Mouse (Mus musculus) CH12.LX (cell line): ENCODE results near the gene Hist1h1c. TPM values are rescaled to one million over a fixed set of nuclear protein-coding genes. Genes with fewer than 3 reads are reported as not detected.
"Not testable (repeated sequence)": the region's sequence is repeated elsewhere in the genome, so short reads cannot be mapped to it uniquely, and the experiment has no call there.

Source experiments
- DNase-seq: peaks from one replicate; pipeline ENCODE4 v3.0.0-alpha.2; 2013; ENCODE audit errors: extremely low read depth
- H3K27ac ChIP-seq: 2 replicates; pipeline ENCODE4 v1.5.1; 2012; ENCODE audit warnings: low read depth, mild to moderate bottlenecking, control low read depth, moderate library complexity; ENCODE audit not compliant: insufficient read depth
- H3K27me3 ChIP-seq: replicated peaks from 2 replicates; pipeline ENCODE3; 2012; ENCODE audit warnings: inconsistent platforms
- H3K36me3 ChIP-seq, 2 experiments: replicated peaks in 1 of 2; 2 replicates each; pipeline versions ENCODE3 to v1.6.1; 2012; ENCODE audit warnings: inconsistent platforms in 1 of 2, low read length in 1 of 2, mild to moderate bottlenecking in 1 of 2, mixed read lengths in 1 of 2, moderate library complexity in 1 of 2; ENCODE audit not compliant: control insufficient read depth in 1 of 2, insufficient read depth in 1 of 2
- H3K4me1 ChIP-seq, 2 experiments: 2 replicates each; pipeline ENCODE4 v1.6.1; 2012; ENCODE audit warnings: inconsistent platforms in 1 of 2, moderate library complexity in 1 of 2; ENCODE audit not compliant: insufficient read depth in 2 of 2, control insufficient read depth in 1 of 2
- H3K4me2 ChIP-seq: 2 replicates; pipeline ENCODE4 v1.6.1; 2012; ENCODE audit warnings: low read depth, mild to moderate bottlenecking, control low read depth; ENCODE audit not compliant: poor library complexity, insufficient read depth, severe bottlenecking
- H3K4me3 ChIP-seq, 3 experiments: fragments of 150-350 bp in 1 of 3; sonication (generic) in 1 of 3; replicated peaks in 1 of 3; 2 replicates each; pipeline versions ENCODE3 to v1.5.1; 2011 to 2012; ENCODE audit warnings: low read depth in 2 of 3, low read length in 2 of 3, mild to moderate bottlenecking in 2 of 3, moderate library complexity in 2 of 3, control low read depth in 1 of 3, improper control_type of control experiment in 1 of 3, inconsistent platforms in 1 of 3, mixed read lengths in 1 of 3; ENCODE audit not compliant: poor library complexity in 1 of 3
- H3K79me2 ChIP-seq: replicated peaks from 2 replicates; pipeline ENCODE4 v1.6.1; 2012; ENCODE audit warnings: mild to moderate bottlenecking, moderate library complexity; ENCODE audit not compliant: control insufficient read depth, poor library complexity, insufficient read depth, severe bottlenecking; ENCODE audit errors: extremely low read depth
- H3K9ac ChIP-seq: 2 replicates; pipeline ENCODE4 v1.6.1; 2012; ENCODE audit warnings: low read depth, mild to moderate bottlenecking, control low read depth, moderate library complexity; ENCODE audit not compliant: insufficient read depth
- H3K9me3 ChIP-seq: replicated peaks from 2 replicates; pipeline ENCODE3; 2012; ENCODE audit warnings: low read length, inconsistent platforms, mixed read lengths
- BHLHE40 ChIP-seq: IDR thresholded peaks from 2 replicates; pipeline ENCODE4 v1.6.1; 2011; ENCODE audit warnings: mild to moderate bottlenecking, low read depth, low read length, improper control_type of control experiment
- CHD2 ChIP-seq: IDR thresholded peaks from 2 replicates; pipeline ENCODE4 v1.6.1; 2011; ENCODE audit warnings: low read length, improper control_type of control experiment
- E2F4 ChIP-seq: IDR thresholded peaks from 2 replicates; pipeline ENCODE4 v1.6.1; 2011; ENCODE audit warnings: low read depth, low read length, improper control_type of control experiment; ENCODE audit not compliant: insufficient replicate concordance
- ELF1 ChIP-seq: IDR thresholded peaks from 2 replicates; pipeline ENCODE4 v1.6.1; 2014; ENCODE audit warnings: low read depth, mild to moderate bottlenecking, inconsistent platforms, low read length, improper control_type of control experiment
- ETS1 ChIP-seq: conservative IDR thresholded peaks from 2 replicates; pipeline ENCODE4 v1.6.1; 2012; ENCODE audit warnings: low read depth, mild to moderate bottlenecking, inconsistent platforms, low read length, improper control_type of control experiment, moderate library complexity
- GABPA ChIP-seq: IDR thresholded peaks from 2 replicates; pipeline ENCODE4 v1.6.1; 2012; ENCODE audit warnings: low read depth, low read length, improper control_type of control experiment, inconsistent platforms; ENCODE audit not compliant: insufficient replicate concordance
- HCFC1 ChIP-seq: IDR thresholded peaks from 2 replicates; pipeline ENCODE4 v1.6.1; 2012; ENCODE audit warnings: low read depth, mild to moderate bottlenecking, inconsistent platforms, low read length, improper control_type of control experiment
- JUN ChIP-seq: IDR thresholded peaks from 2 replicates; pipeline ENCODE4 v1.6.1; 2011; ENCODE audit warnings: low read depth, mild to moderate bottlenecking, low read length, improper control_type of control experiment, moderate library complexity; ENCODE audit not compliant: insufficient read depth
- KAT2A ChIP-seq: IDR thresholded peaks from 2 replicates; pipeline ENCODE4 v1.6.1; 2012; ENCODE audit warnings: low read length, improper control_type of control experiment, inconsistent platforms; ENCODE audit not compliant: insufficient replicate concordance
- MAFK ChIP-seq: IDR thresholded peaks from 2 replicates; pipeline ENCODE4 v1.6.1; 2011; ENCODE audit warnings: low read length, improper control_type of control experiment; ENCODE audit not compliant: insufficient replicate concordance
- MAX ChIP-seq: IDR thresholded peaks from 2 replicates; pipeline ENCODE4 v1.6.1; 2011; ENCODE audit warnings: low read length, improper control_type of control experiment
- MAZ ChIP-seq: IDR thresholded peaks from 2 replicates; pipeline ENCODE4 v1.6.1; 2012; ENCODE audit warnings: low read depth, mild to moderate bottlenecking, inconsistent platforms, low read length, improper control_type of control experiment, moderate library complexity
- MEF2A ChIP-seq: IDR thresholded peaks from 2 replicates; pipeline ENCODE4 v1.6.1; 2014; ENCODE audit warnings: low read depth, mild to moderate bottlenecking, inconsistent platforms, low read length, improper control_type of control experiment, borderline replicate concordance
- MXI1 ChIP-seq: IDR thresholded peaks from 2 replicates; pipeline ENCODE4 v1.6.1; 2011; ENCODE audit warnings: mild to moderate bottlenecking, low read depth, low read length, improper control_type of control experiment
- MYC ChIP-seq: IDR thresholded peaks from 2 replicates; pipeline ENCODE4 v1.6.1; 2011; ENCODE audit warnings: low read depth, mild to moderate bottlenecking, improper control_type of control experiment, low read length
- NELFE ChIP-seq: IDR thresholded peaks from 2 replicates; pipeline ENCODE4 v1.6.1; 2011; ENCODE audit warnings: low read depth, low read length, improper control_type of control experiment
- POLR2A ChIP-seq: IDR thresholded peaks from 2 replicates; pipeline ENCODE4 v1.6.1; 2011; ENCODE audit warnings: low read depth, mild to moderate bottlenecking, improper control_type of control experiment, low read length
- POLR2AphosphoS2 ChIP-seq: IDR thresholded peaks from 2 replicates; pipeline ENCODE4 v1.6.1; 2011; ENCODE audit warnings: low read depth, low read length, improper control_type of control experiment
- RCOR1 ChIP-seq: conservative IDR thresholded peaks from 2 replicates; pipeline ENCODE4 v1.6.1; 2012; ENCODE audit warnings: low read depth, mild to moderate bottlenecking, inconsistent platforms, low read length, improper control_type of control experiment
- SIN3A ChIP-seq: IDR thresholded peaks from 2 replicates; pipeline ENCODE4 v1.6.1; 2012; ENCODE audit warnings: low read length, improper control_type of control experiment, inconsistent platforms
- SMC3 ChIP-seq: IDR thresholded peaks from 2 replicates; pipeline ENCODE4 v1.6.1; 2011; ENCODE audit warnings: low read depth, low read length, improper control_type of control experiment
- TBP ChIP-seq: conservative IDR thresholded peaks from 2 replicates; pipeline ENCODE4 v1.6.1; 2011; ENCODE audit warnings: low read depth, low read length, improper control_type of control experiment
- TCF12 ChIP-seq: IDR thresholded peaks from 2 replicates; pipeline ENCODE4 v1.6.1; 2014; ENCODE audit warnings: low read depth, mild to moderate bottlenecking, inconsistent platforms, low read length, improper control_type of control experiment
- UBTF ChIP-seq: IDR thresholded peaks from 2 replicates; pipeline ENCODE4 v1.6.1; 2012; ENCODE audit warnings: low read depth, mild to moderate bottlenecking, inconsistent platforms, low read length, improper control_type of control experiment, moderate library complexity
- ZC3H11A ChIP-seq: IDR thresholded peaks from 2 replicates; pipeline ENCODE4 v1.6.1; 2012; ENCODE audit warnings: low read depth, mild to moderate bottlenecking, inconsistent platforms, low read length, improper control_type of control experiment
- ZKSCAN1 ChIP-seq: IDR thresholded peaks from 2 replicates; pipeline ENCODE4 v1.6.1; 2012; ENCODE audit warnings: low read depth, inconsistent platforms, low read length, improper control_type of control experiment, borderline replicate concordance
- ZMIZ1 ChIP-seq: IDR thresholded peaks from 2 replicates; pipeline ENCODE4 v1.6.1; 2012; ENCODE audit warnings: low read depth, mild to moderate bottlenecking, inconsistent platforms, low read length, improper control_type of control experiment
- ZNF384 ChIP-seq: IDR thresholded peaks from 2 replicates; pipeline ENCODE4 v1.6.1; 2012; ENCODE audit warnings: low read depth, low read length, improper control_type of control experiment, inconsistent platforms
- dilution Hi-C: fragments of 300-500 bp; cut with MboI; formaldehyde crosslinking; loops from 2 replicates; pipeline ENCODE4 v1.14.3; 2020; ENCODE audit warnings: low sequenced_read_pairs; ENCODE audit not compliant: extremely low pct_unique_long_range_greater_than_20kb, extremely low pct_ligation_motif_present
- in situ Hi-C: fragments of 300-500 bp; cut with MboI; formaldehyde crosslinking; loops from 3 replicates; pipeline ENCODE4 v1.14.3; 2019; ENCODE audit warnings: low sequenced_read_pairs, low pct_ligation_motif_present, low pct_unique_long_range_greater_than_20kb, mixed read lengths
- polyA plus RNA-seq: library from polyadenylated mRNA; unstranded; fragments of >175 nt; gene quantifications from 2 replicates; pipeline ENCODE4 v1.2.1, GENCODE M21; 2012; ENCODE audit warnings: low read depth; ENCODE audit not compliant: insufficient read length
- total RNA-seq, 2 experiments: library from RNA; depleted of rRNA; stranded (reverse); fragments of 300-350 nt in 1 of 2; fragments of >200 nt in 1 of 2; gene quantifications; 2 replicates each; pipeline ENCODE4 v1.2.3; 2012 to 2014

Hist1h1c gene
- total and polyA plus RNA-seq, 3 experiments = 12.5 to 597 (median 22.8) TPM

- H3K9ac ChIP-seq = peak within 1 kb of the TSS; percentile 84
- in situ Hi-C loops = loop anchor here (25.0 kb wide), 1 partner anchor 1714 kb away; the partner anchor contains the start of genes Hist1h2ag, Hist1h2ah, Hist1h2bj and Hist1h2bk
- not testable (repeated sequence) for H3K9me3 ChIP-seq, H3K79me2 ChIP-seq, H3K36me3 ChIP-seq, H3K27me3 ChIP-seq
- peak within 1 kb of the TSS; percentile 95 for H3K27ac ChIP-seq
- DNase-seq = peak; percentile 82
- peak within 1 kb of the TSS; percentile 70; the same call in 1 of the 2 replicates for H3K4me2 ChIP-seq
- H3K4me1 ChIP-seq = peaks cover 0 to 34% of the 10 kb centered on the region in 2 experiments; a peak in 2 of 4 replicates
- H3K4me3 ChIP-seq = peak within 1 kb of the TSS in 2 of 3 experiments; percentile 34 to 40
- peak; percentile 99 for TF ChIP-seq POLR2A
- peak; percentile 99 for TF ChIP-seq ZMIZ1
- peak; percentile 99 for TF ChIP-seq NELFE
- peak; percentile 99 for TF ChIP-seq TBP
- peak; percentile 99 for TF ChIP-seq UBTF
- peak; percentile 90 for TF ChIP-seq TCF12
- 0 out of 2 replicates have a peak, but pooled peaks have one; percentile 76 for TF ChIP-seq SIN3A
- TF ChIP-seq CHD2 = peak; percentile 86
- peak; percentile 59 for TF ChIP-seq HCFC1
- TF ChIP-seq POLR2AphosphoS2 = peak; percentile 97
- TF ChIP-seq, all 38 proteins: peak for 10; not testable (repeated sequence) for 28
- dilution Hi-C loops = not testable (repeated sequence)
These were observed 12.3 kb downstream of the Hist1h1c start, which contains the start of gene Hist1h2ab for GRCm38 (mm10) chr13:23750839-23751477. TSS of gene Hist1h2ab (plus strand) at chr13:23751126.

GRCm38 (mm10) chr13:23751478-23751956 is 12.9 kb downstream of the Hist1h1c start:
- dilution Hi-C loops (no loop called here), in situ Hi-C loops (loop anchor here (25.0 kb wide), 1 partner anchor 1714 kb away; the partner anchor contains the start of genes Hist1h2ag, Hist1h2ah, Hist1h2bj and Hist1h2bk)
- Histone ChIP-seq H3K9ac (peak overlapping the region; percentile 84), H3K27ac (peak overlapping the region; percentile 95), H3K9me3 (no peaks in the 10 kb centered on the region), H3K4me2 (peak overlapping the region; percentile 70; the same call in 1 of the 2 replicates), H3K79me2 (no peaks in the 10 kb centered on the region), H3K4me1 (peaks cover 0 to 37% of the 10 kb centered on the region in 2 experiments; a peak in 2 of 4 replicates), H3K4me3 (peak overlapping the region in 2 of 3 experiments; percentile 34 to 40), H3K27me3 (no peaks in the 10 kb centered on the region), H3K36me3 (no peaks in the 10 kb centered on the region)
- DNase-seq = no peak
- TF ChIP-seq MAFK = no peak
- no peak for TF ChIP-seq MXI1
- TF ChIP-seq ZKSCAN1 = no peak
- peak; percentile 90 for TF ChIP-seq POLR2A
- TF ChIP-seq SIN3A = peak; percentile 10; the same call in 1 of the 2 replicates
- no peak for TF ChIP-seq ETS1
- no peak for TF ChIP-seq ZC3H11A
- TF ChIP-seq MAX = no peak
- no peak for TF ChIP-seq KAT2A
- TF ChIP-seq CHD2 = no peak
- TF ChIP-seq RCOR1 = no peak
- TF ChIP-seq TCF12 = no peak
- TF ChIP-seq JUN = no peak
- TF ChIP-seq BHLHE40 = no peak; the same call in 1 of the 2 replicates
- TF ChIP-seq NELFE = no peak; the same call in 1 of the 2 replicates
- 0 out of 2 replicates have a peak, but pooled peaks have one; percentile 33 for TF ChIP-seq MYC
- TF ChIP-seq ELF1 = no peak
- 0 out of 2 replicates have a peak, but pooled peaks have one; percentile 99 for TF ChIP-seq UBTF
- TF ChIP-seq MAZ = no peak
- no peak for TF ChIP-seq GABPA
- TF ChIP-seq E2F4 = no peak
- TF ChIP-seq HCFC1 = no peak; the same call in 1 of the 2 replicates
- TF ChIP-seq MEF2A = no peak
- TF ChIP-seq POLR2AphosphoS2 = peak; percentile 97
- TF ChIP-seq SMC3 = no peak
- TF ChIP-seq ZNF384 = no peak
